Mouse (Mus musculus) embryonic facial prominence, embryonic 12.5 days (tissue): ENCODE data around the gene Eppin. TPM values are rescaled to one million over a fixed set of nuclear protein-coding genes. Genes with fewer than 3 reads are reported as not detected.
"Not testable (repeated sequence)": the region's sequence is repeated elsewhere in the genome, so short reads cannot be mapped to it uniquely, and the experiment has no call there.

ENCODE experiments used
- ATAC-seq: fragments of 200-750 bp; cut with Nextera tagmentation; 2 replicates; pipeline ENCODE4 v1.8.0; 2017; ENCODE audit not compliant: insufficient number of reproducible peaks, insufficient read depth, low FRiP score, low TSS enrichment
- H3K27ac ChIP-seq: fragments of 300-500 bp; sonication (generic); 2 replicates; pipeline ENCODE4 v1.5.1; 2016; ENCODE audit warnings: mild to moderate bottlenecking
- H3K27me3 ChIP-seq: fragments of 300-500 bp; sonication (generic); 2 replicates; pipeline ENCODE4 v1.6.1; 2016; ENCODE audit warnings: mild to moderate bottlenecking, moderate library complexity
- H3K36me3 ChIP-seq: fragments of 300-500 bp; sonication (generic); 2 replicates; pipeline ENCODE4 v1.6.1; 2016; ENCODE audit warnings: mild to moderate bottlenecking
- H3K4me1 ChIP-seq: fragments of 300-500 bp; sonication (generic); 2 replicates; pipeline ENCODE4 v1.6.1; 2016
- H3K4me2 ChIP-seq: fragments of 300-500 bp; sonication (generic); replicated peaks from 2 replicates; pipeline ENCODE4 v1.6.1; 2016; ENCODE audit warnings: mild to moderate bottlenecking, moderate library complexity
- H3K4me3 ChIP-seq: fragments of 300-500 bp; sonication (generic); 2 replicates; pipeline ENCODE4 v1.5.1; 2016; ENCODE audit warnings: mild to moderate bottlenecking
- H3K9ac ChIP-seq: fragments of 300-500 bp; sonication (generic); 2 replicates; pipeline ENCODE4 v1.6.1; 2016; ENCODE audit warnings: mild to moderate bottlenecking, moderate library complexity
- H3K9me3 ChIP-seq: fragments of 300-500 bp; sonication (generic); 2 replicates; pipeline ENCODE4 v1.6.1; 2016; ENCODE audit warnings: mild to moderate bottlenecking, moderate library complexity
- WGBS: fragments of 180-500 bp; shearing (Covaris S2); methylation state at CpG from one replicate; pipeline ENCODE4 v1.1.7; 2016; 5-methylcytosine and 5-hydroxymethylcytosine counted together
- polyA plus RNA-seq: library from polyadenylated mRNA; unstranded; fragments of >200 nt; fragmentation: Nextera tagmentation; extraction: Ambion mirVana; gene quantifications from 2 replicates; pipeline ENCODE4 v1.2.1, GENCODE M21; 2016

The Eppin gene
- polyA plus RNA-seq, 1 experiment from 2014 or later = not detected

DNA sequence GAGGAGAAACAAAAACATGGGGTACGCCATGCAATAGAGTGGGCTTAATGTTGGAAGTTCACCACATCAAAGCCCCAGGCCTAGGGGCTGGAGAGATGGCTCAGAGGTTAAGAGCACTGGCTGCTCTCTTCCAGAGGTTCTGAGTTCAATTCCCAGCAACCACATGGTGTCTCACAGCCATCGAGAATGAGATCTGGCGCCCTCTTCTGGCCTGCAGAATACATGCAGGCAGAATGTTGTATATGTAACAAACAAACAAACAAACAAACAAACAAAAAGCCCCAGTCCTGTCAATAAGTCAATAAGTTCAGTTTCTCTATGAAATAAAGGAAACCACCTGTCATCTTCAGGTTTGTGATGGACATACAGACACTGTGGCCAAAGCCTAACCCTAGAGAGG is 6.8 kb upstream of the Eppin start:
- Histone ChIP-seq H3K4me1 (no peaks in the 10 kb centered on the region), H3K9me3 (peaks cover 6% of the 10 kb centered on the region; the same call in 1 of the 2 replicates), H3K27ac (no peak overlapping the region), H3K4me3 (no peak overlapping the region), H3K36me3 (no peaks in the 10 kb centered on the region), H3K4me2 (no peak overlapping the region), H3K27me3 (no peaks in the 10 kb centered on the region), H3K9ac (no peak overlapping the region)
- no peak for ATAC-seq
- WGBS = 75% methylated on average over 3 of the region's 3 CpGs

DNA sequence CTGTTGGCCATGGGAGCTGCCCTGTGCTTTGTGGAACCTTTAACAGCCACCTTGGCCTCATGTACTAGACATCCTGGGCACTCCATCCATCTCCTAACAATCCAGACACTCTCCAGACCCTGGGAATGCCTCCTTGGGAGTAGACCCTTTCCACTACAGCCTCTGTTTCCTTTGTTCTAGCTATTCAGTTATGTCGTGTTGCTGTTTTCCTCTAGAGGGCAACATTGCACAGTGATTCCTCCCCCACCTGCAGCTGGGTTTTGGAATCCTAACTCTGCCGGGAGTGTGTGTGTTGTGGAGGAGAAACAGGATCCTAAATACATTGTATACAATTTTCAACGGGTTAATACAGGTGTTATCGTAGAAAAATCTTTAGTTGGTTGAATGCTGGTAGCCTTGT is 1.4 kb downstream of the Eppin start:
- no peaks in the 10 kb centered on the region for H3K27me3 ChIP-seq
- no peaks in the 10 kb centered on the region for H3K4me1 ChIP-seq
- 8% methylated on average over 4 of the region's 4 CpGs for WGBS
- H3K4me3 ChIP-seq = no peak overlapping the region
- no peak overlapping the region for H3K27ac ChIP-seq
- no peaks in the 10 kb centered on the region for H3K9me3 ChIP-seq
- H3K9ac ChIP-seq = no peak overlapping the region
- no peak overlapping the region for H3K4me2 ChIP-seq
- H3K36me3 ChIP-seq = no peaks in the 10 kb centered on the region
- no peak for ATAC-seq

DNA sequence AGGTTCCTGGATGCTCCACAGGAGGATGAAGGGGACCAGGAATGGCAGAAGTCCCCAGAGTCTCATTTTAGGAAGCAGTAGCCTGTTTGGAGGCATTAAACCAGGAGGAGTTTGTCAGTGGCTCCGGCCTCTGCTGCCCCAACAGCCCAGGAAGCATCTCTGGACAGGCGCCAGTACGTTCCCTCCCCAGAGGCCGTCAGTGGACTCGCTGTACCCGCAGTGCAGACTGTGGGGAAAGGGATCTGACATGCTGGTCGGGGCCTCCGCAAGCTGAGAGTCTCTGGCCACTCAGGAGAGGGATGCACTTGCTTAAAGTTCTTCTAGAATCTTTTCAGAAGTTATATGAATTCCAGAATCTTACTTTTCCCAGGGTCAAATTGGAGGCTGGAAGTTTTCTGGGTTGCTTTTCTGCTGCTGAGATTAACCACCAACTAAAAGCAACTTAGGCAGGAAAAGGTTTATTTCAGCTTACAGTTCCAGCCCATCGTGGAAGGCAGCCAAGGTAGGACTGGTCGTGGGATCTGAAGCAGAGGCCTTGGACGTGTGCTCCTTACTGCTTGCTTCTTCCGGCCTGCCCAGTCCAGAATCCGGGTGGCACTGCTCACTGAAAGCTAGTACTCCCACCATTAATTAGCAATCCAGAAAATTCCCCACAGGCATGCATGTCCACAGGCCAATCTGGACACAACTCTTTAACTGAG is 8.2 kb downstream of the Eppin start, which contains the start of gene Wfdc6a:
TSS of gene Wfdc6a (minus strand) at position 423 of the 701 bp plus-strand sequence.
- H3K9ac ChIP-seq, H3K27me3 ChIP-seq, H3K27ac ChIP-seq, H3K4me2 ChIP-seq, H3K4me1 ChIP-seq, H3K9me3 ChIP-seq, H3K36me3 ChIP-seq, ATAC-seq, H3K4me3 ChIP-seq: not testable (repeated sequence)
- WGBS = 60% methylated on average over 13 of the region's 13 CpGs

DNA sequence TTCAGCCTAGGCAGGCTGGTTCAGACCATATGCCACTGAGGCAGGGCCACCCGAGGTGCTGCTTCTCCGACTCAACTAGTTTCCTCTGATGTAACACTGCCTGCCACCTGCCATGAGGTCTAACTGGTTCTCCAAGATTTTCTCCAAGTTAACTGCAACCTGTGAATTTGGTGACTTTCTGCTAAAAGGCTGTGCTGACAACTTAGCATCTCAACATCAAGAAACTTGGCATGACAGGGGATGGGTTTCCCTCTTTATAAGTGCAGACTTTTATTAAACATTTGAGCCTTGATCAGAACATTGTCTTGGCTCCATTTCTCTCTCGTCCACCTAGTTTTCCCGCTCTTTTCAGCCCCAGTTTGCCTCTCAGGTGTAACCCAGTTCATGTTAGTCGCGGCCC is 20.0 kb downstream of the Eppin start, which contains the start of gene Spint3:
TSS of gene Spint3 (minus strand) at position 101 of the 400 bp plus-strand sequence.
- H3K9ac ChIP-seq, H3K27me3 ChIP-seq, H3K9me3 ChIP-seq, H3K4me1 ChIP-seq, H3K36me3 ChIP-seq, H3K4me2 ChIP-seq, H3K27ac ChIP-seq, ATAC-seq, H3K4me3 ChIP-seq: not testable (repeated sequence)
- WGBS = 74% methylated on average over 6 of the region's 6 CpGs

DNA sequence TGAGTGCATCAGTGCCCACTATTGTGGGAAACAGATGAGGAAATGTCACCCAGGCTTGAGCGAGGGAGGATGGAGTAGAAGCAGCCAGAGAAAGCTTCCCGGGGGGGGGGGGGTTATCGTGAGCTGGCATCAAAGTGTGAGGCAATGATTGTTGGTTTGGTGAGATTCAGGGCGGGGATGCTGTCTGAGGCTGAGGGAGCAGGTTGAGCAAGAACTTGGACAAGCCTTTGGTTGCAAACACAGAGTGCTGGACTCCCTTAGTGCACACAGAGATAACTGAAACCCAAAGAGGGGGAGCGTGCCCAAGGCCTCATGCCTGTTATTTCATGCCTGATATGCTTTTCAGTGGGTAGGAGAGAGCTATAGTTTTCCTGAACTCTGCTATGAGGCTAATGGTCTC is 25.9 kb downstream of the Eppin start:
- Histone ChIP-seq H3K27me3 (0 out of 2 replicates have a peak, but pooled peaks cover 3% of the 10 kb centered on the region), H3K9me3 (no peaks in the 10 kb centered on the region), H3K4me3 (no peak overlapping the region), H3K9ac (no peak overlapping the region), H3K4me1 (peaks cover 15% of the 10 kb centered on the region), H3K27ac (no peak overlapping the region), H3K36me3 (peaks cover 3% of the 10 kb centered on the region; the same call in 1 of the 2 replicates), H3K4me2 (no peak overlapping the region)
- ATAC-seq = no peak
- 91% methylated on average over 5 of the region's 5 CpGs for WGBS

DNA sequence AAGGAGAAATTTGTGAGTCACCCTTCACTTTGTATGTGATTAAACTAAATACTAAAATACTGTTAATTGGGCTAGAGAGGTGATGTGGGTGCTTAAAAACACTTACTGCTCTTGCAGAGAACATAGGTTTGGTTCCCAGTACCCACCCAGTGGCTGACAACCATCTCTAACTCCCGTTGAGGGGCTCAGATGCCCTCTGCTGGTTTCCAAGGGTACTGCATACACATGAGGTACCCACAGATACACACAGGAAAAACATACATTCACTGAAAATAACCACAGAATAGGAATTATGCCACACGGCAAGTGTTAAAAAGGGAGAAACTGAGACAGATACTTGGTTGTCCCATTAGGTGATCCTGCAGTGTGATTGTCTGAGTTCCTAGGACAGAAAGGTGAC is 26.4 kb downstream of the Eppin start:
- no peaks in the 10 kb centered on the region for H3K9me3 ChIP-seq
- 82% methylated on average over 2 of the region's 2 CpGs for WGBS
- no peak overlapping the region for H3K4me3 ChIP-seq
- no peak overlapping the region for H3K27ac ChIP-seq
- no peak overlapping the region for H3K9ac ChIP-seq
- H3K4me2 ChIP-seq = no peak overlapping the region
- peaks cover 3% of the 10 kb centered on the region; the same call in 1 of the 2 replicates for H3K36me3 ChIP-seq
- H3K4me1 ChIP-seq = peaks cover 18% of the 10 kb centered on the region
- no peak for ATAC-seq
- 0 out of 2 replicates have a peak, but pooled peaks cover 3% of the 10 kb centered on the region for H3K27me3 ChIP-seq

DNA sequence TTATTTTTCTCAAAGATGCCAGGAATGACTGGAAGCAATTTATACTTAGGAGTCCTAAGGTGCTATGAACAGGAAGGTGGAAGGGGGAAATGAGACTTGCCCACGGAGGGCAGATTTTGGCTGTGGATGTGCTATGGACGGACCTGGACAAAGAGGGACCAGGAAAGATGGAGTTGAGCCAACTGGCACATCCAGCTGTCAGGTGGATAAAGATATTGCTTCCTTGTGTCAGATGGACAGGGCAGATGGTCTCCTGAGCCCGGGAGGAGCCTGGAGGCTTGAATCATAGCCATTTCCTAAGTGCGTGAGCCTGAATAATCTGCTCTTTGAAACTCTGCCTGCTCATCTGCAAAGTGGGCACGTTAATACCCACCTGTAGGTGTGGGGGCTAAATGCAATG is 29.0 kb downstream of the Eppin start:
- WGBS = 65% methylated on average over 5 of the region's 5 CpGs
- Histone ChIP-seq H3K36me3 (peaks cover 3% of the 10 kb centered on the region; the same call in 1 of the 2 replicates), H3K4me2 (peak overlapping the region; percentile 92; the same call in 1 of the 2 replicates), H3K9ac (0 out of 2 replicates have a peak overlapping the region, but pooled peaks have one; percentile 69), H3K27ac (no peak overlapping the region), H3K4me3 (no peak overlapping the region), H3K27me3 (0 out of 2 replicates have a peak, but pooled peaks cover 3% of the 10 kb centered on the region), H3K9me3 (no peaks in the 10 kb centered on the region), H3K4me1 (peaks cover 18% of the 10 kb centered on the region)
- no peak for ATAC-seq

DNA sequence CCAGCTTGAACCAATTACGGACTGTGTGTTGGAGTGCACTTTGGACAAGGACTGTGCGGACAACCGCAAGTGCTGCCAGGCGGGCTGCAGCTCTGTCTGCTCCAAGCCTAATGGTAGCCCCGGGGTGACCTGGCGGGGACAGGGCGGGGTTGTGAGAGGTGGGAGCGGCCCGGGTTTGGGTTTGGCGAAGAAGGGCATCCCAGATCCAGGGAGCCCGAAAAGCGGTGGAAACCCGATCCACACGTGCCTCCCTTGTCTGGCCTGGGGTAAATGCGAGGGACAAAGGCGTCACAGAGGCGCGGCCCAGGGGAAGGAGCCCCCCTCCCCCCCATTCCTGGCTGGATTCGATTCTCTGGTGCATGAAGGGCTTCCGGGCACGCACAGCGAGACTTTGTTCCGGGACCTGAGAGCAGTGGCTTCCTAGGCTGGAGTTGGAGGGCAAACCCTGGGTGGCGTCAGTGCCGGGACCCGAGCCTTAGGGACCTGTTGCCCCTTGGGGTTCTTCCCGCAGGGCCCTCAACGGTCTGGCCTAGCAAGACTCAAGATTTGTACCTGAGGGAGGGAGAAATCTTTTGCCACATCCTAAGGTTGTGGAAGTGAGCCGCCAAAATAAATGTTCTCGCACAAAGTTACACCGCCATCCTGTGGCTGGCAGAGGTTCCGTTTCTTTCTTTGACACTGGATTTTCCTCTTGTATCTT is 29.9 kb downstream of the Eppin start:
- peaks cover 18% of the 10 kb centered on the region for H3K4me1 ChIP-seq
- WGBS = under 1% methylated on average over 32 of the region's 32 CpGs
- peak overlapping the region; percentile 92 for H3K4me2 ChIP-seq
- H3K27me3 ChIP-seq = 0 out of 2 replicates have a peak, but pooled peaks cover 3% of the 10 kb centered on the region
- H3K9me3 ChIP-seq = no peaks in the 10 kb centered on the region
- peak overlapping the region; percentile 44 for H3K4me3 ChIP-seq
- peak overlapping the region; percentile 69 for H3K9ac ChIP-seq
- H3K36me3 ChIP-seq = peaks cover 3% of the 10 kb centered on the region; the same call in 1 of the 2 replicates
- peak overlapping the region; percentile 63 for H3K27ac ChIP-seq
- peak; percentile 48; the same call in 1 of the 2 replicates for ATAC-seq

DNA sequence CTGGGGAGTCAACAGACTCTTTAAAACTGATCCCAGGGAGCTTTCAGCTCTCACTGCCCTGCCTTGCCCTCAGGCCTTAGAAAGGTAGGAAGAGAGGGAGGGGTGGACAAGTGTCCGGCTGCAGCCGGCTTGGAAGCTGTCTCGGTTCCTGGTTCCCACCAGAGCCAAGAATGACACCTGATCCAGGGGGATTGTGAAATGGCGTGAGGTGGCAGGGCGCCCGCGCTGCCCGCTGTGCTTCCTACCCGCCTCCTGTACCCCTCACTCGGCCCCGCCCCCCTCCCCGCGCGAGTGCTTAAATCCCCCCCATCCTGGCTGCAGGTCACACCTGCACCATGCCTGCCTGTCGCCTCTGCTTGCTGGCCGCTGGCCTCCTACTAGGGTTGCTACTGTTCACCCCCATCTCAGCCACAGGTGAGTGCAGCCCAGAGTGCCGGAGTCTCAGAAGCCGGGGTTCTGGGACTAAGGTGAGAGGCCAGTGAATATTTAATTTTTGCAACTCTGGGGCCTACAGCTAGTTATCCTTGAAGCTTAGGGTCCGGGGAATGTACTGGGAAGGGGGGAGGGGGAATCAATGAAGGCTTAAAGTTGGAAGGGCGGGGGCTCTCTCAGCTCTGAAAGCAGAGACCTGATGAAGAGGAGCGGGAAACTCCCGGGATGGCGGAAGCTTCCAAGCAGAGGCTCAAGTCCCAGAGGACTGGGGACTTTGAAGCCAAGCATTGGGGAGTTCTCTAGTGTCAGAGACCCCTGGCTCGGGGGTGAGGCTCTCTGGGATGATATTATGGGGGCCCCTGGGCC is 30.8 kb downstream of the Eppin start, which contains the start of gene Wfdc2:
TSS of gene Wfdc2 (plus strand) at position 23 of the 798 bp plus-strand sequence.
- peak within 1 kb of the TSS; percentile 92 for H3K4me2 ChIP-seq
- H3K4me1 ChIP-seq = peaks cover 18% of the 10 kb centered on the region
- no peaks in the 10 kb centered on the region for H3K9me3 ChIP-seq
- peak within 1 kb of the TSS; percentile 63 for H3K27ac ChIP-seq
- peak within 1 kb of the TSS; percentile 44 for H3K4me3 ChIP-seq
- H3K9ac ChIP-seq = peak within 1 kb of the TSS; percentile 69
- WGBS = 3% methylated on average over 24 of the region's 24 CpGs
- ATAC-seq = no peak
- peaks cover 3% of the 10 kb centered on the region; the same call in 1 of the 2 replicates for H3K36me3 ChIP-seq
- H3K27me3 ChIP-seq = 0 out of 2 replicates have a peak, but pooled peaks cover 3% of the 10 kb centered on the region

DNA sequence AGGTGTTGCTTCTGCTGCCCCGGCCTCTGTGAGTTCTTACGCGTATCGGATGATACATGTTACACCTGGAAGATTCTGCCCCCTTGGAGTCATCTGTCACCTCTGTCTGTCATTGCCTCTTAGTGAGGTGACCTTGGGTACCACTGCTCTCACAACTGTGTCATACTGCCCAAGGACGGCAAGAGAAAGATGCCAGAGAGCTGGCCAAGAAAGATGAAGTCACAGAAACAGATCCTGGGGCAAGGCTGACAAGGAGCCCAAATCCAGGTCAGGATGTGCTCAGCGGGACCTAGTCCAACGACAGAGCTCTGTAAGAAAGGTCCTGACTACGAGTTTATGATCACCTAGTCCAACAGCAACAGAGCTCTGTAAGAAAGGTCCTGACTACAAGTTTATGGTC is 33.3 kb downstream of the Eppin start:
- WGBS = 87% methylated on average over 8 of the region's 8 CpGs
- H3K9me3 ChIP-seq = no peaks in the 10 kb centered on the region
- ATAC-seq = no peak
- no peak overlapping the region for H3K9ac ChIP-seq
- peaks cover 18% of the 10 kb centered on the region for H3K4me1 ChIP-seq
- H3K4me3 ChIP-seq = no peak overlapping the region
- no peak overlapping the region for H3K27ac ChIP-seq
- no peak overlapping the region for H3K4me2 ChIP-seq
- no peaks in the 10 kb centered on the region for H3K36me3 ChIP-seq
- H3K27me3 ChIP-seq = 0 out of 2 replicates have a peak, but pooled peaks cover 3% of the 10 kb centered on the region

DNA sequence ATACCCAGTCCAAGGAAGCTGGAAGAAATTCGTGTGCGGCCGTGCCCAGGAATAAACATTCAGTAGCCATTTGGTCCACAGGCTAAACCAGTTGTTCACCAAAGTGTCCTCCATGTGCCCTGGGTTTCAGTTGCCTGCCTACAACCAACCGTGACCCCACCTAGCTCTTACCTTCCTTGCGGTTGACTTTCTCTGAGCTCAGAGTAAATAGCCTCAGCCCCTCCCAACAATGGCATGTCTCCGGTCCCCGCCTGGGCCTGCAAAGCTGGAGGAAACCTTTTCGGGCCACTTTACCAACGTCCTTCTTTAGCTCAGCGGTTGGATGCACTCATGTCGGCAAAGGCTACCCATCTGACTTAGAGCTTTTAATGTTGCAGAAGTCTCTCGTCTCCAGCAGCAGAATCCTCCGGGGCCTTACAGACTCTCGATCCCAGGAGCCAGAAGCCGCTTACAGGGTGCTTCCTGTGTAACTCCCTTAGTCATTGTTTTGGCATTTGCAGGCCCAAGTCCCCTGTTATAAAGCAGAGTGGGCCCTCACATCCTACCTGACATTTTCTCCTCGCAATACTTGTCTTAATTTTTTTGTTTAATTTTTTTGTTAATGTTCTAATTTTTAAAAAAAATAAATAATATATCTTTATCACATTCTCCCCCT is 34.3 kb downstream of the Eppin start:
- H3K9ac ChIP-seq = no peak overlapping the region
- WGBS = 41% methylated on average over 16 of the region's 16 CpGs
- H3K27ac ChIP-seq = no peak overlapping the region
- peaks cover 14% of the 10 kb centered on the region for H3K4me1 ChIP-seq
- no peaks in the 10 kb centered on the region for H3K36me3 ChIP-seq
- no peak for ATAC-seq
- no peak overlapping the region for H3K4me2 ChIP-seq
- no peaks in the 10 kb centered on the region for H3K27me3 ChIP-seq
- no peaks in the 10 kb centered on the region for H3K9me3 ChIP-seq
- H3K4me3 ChIP-seq = no peak overlapping the region
